Mouse (Mus musculus) heart, embryonic 16.5 days (tissue): ENCODE measurements around the gene 3110082I17Rik. TPM values are rescaled to one million over a fixed set of nuclear protein-coding genes. Genes with fewer than 3 reads are reported as not detected.

Experiments
- ATAC-seq: fragments of 200-750 bp; cut with Nextera tagmentation; replicated peaks from 2 replicates; pipeline ENCODE4 v1.8.0; 2017; ENCODE audit warnings: moderate number of reproducible peaks; ENCODE audit not compliant: insufficient read depth, low FRiP score; ENCODE audit errors: extremely low read depth
- H3K27ac ChIP-seq: fragments of 300-500 bp; sonication (generic); 2 replicates; pipeline ENCODE4 v1.5.1; 2014; ENCODE audit warnings: mild to moderate bottlenecking, low read length, control low read depth, moderate library complexity
- H3K27me3 ChIP-seq: fragments of 300-500 bp; sonication (generic); 2 replicates; pipeline ENCODE4 v1.6.1; 2014; ENCODE audit warnings: low read length, mixed read lengths; ENCODE audit not compliant: control insufficient read depth, insufficient read depth
- H3K36me3 ChIP-seq: fragments of 300-500 bp; sonication (generic); 2 replicates; pipeline ENCODE4 v1.6.1; 2014; ENCODE audit not compliant: control insufficient read depth, insufficient read depth
- H3K4me1 ChIP-seq: fragments of 300-500 bp; sonication (generic); 2 replicates; pipeline ENCODE4 v1.6.1; 2014; ENCODE audit warnings: low read length, mixed read lengths; ENCODE audit not compliant: control insufficient read depth, insufficient read depth
- H3K4me2 ChIP-seq: fragments of 300-500 bp; sonication (generic); 2 replicates; pipeline ENCODE4 v1.6.1; 2014; ENCODE audit warnings: low read depth, mild to moderate bottlenecking, control low read depth, low read length
- H3K4me3 ChIP-seq: fragments of 300-500 bp; sonication (generic); 2 replicates; pipeline ENCODE4 v1.5.1; 2014; ENCODE audit warnings: mild to moderate bottlenecking, control low read depth, low read length
- H3K9ac ChIP-seq: fragments of 300-500 bp; sonication (generic); 2 replicates; pipeline ENCODE4 v1.6.1; 2014; ENCODE audit warnings: low read length, control low read depth
- H3K9me3 ChIP-seq: fragments of 300-500 bp; sonication (generic); replicated peaks from 2 replicates; pipeline ENCODE4 v1.6.1; 2016; ENCODE audit warnings: low read length; ENCODE audit not compliant: control insufficient read depth
- WGBS: fragments of 180-500 bp; shearing (Covaris S2); extraction: QIAGEN DNeasy Blood & Tissue Kit; methylation state at CpG from one replicate; pipeline ENCODE4 v1.1.7; 2014; 5-methylcytosine and 5-hydroxymethylcytosine counted together
- polyA plus RNA-seq: library from polyadenylated mRNA; unstranded; fragments of >200 nt; fragmentation: Nextera tagmentation; extraction: Ambion mirVana; gene quantifications from 2 replicates; pipeline ENCODE4 v1.2.1, GENCODE M21; 2015

3110082I17Rik gene
- polyA plus RNA-seq, 1 experiment from 2014 or later: 17.2 TPM

- Histone ChIP-seq H3K9ac (no peak overlapping the region), H3K27ac (peak overlapping the region; percentile 58), H3K36me3 (no peaks in the 10 kb centered on the region), H3K27me3 (no peaks in the 10 kb centered on the region), H3K4me3 (no peak overlapping the region), H3K9me3 (no peaks in the 10 kb centered on the region), H3K4me1 (peaks cover 15% of the 10 kb centered on the region), H3K4me2 (no peak overlapping the region)
- 72% methylated on average over 7 of the region's 7 CpGs for WGBS
- ATAC-seq: no peak
These were observed 51.8 kb downstream of the 3110082I17Rik start for GRCm38 (mm10) chr5:139408511-139408910.

- peaks cover 15% of the 10 kb centered on the region for H3K4me1 ChIP-seq
- 80% methylated on average over 14 of the region's 14 CpGs for WGBS
- no peak overlapping the region for H3K4me2 ChIP-seq
These were observed 53.0 kb downstream of the 3110082I17Rik start for GRCm38 (mm10) chr5:139407121-139407885.

GRCm38 (mm10) chr5:139405953-139406352 is 54.4 kb downstream of the 3110082I17Rik start:
- Histone ChIP-seq H3K4me1 (peaks cover 15% of the 10 kb centered on the region), H3K9ac (no peak overlapping the region)

More at GRCm38 (mm10) chr5:139407121-139407885, 53.0 kb downstream of the 3110082I17Rik start:
- no peak overlapping the region for H3K4me3 ChIP-seq
- ATAC-seq: no peak
- H3K9me3 ChIP-seq: no peaks in the 10 kb centered on the region
- H3K27ac ChIP-seq: peak overlapping the region; percentile 23; the same call in 1 of the 2 replicates
- no peaks in the 10 kb centered on the region for H3K27me3 ChIP-seq
- H3K9ac ChIP-seq: no peak overlapping the region
- no peaks in the 10 kb centered on the region for H3K36me3 ChIP-seq

GRCm38 (mm10) chr5:139405478-139405877 is 54.8 kb downstream of the 3110082I17Rik start:
- no peak overlapping the region for H3K4me2 ChIP-seq
- H3K36me3 ChIP-seq: no peaks in the 10 kb centered on the region
- H3K27me3 ChIP-seq: no peaks in the 10 kb centered on the region
- ATAC-seq: no peak
- H3K9me3 ChIP-seq: no peaks in the 10 kb centered on the region
- H3K4me1 ChIP-seq: peaks cover 15% of the 10 kb centered on the region
- no peak overlapping the region for H3K9ac ChIP-seq
- H3K4me3 ChIP-seq: no peak overlapping the region
- 67% methylated on average over 7 of the region's 7 CpGs for WGBS
- no peak overlapping the region for H3K27ac ChIP-seq

More at GRCm38 (mm10) chr5:139405953-139406352, 54.4 kb downstream of the 3110082I17Rik start:
- H3K4me2 ChIP-seq: no peak overlapping the region
- H3K27me3 ChIP-seq: no peaks in the 10 kb centered on the region
- no peaks in the 10 kb centered on the region for H3K9me3 ChIP-seq
- WGBS: 52% methylated on average over 3 of the region's 3 CpGs
- no peak overlapping the region for H3K4me3 ChIP-seq
- no peak overlapping the region for H3K27ac ChIP-seq
- no peak for ATAC-seq
- H3K36me3 ChIP-seq: no peaks in the 10 kb centered on the region

GRCm38 (mm10) chr5:139404801-139405401 is 55.4 kb downstream of the 3110082I17Rik start, which contains the start of gene C130050O18Rik:
TSS of gene C130050O18Rik (plus strand) at chr5:139405280.
- 69% methylated on average over 6 of the region's 6 CpGs for WGBS
- Histone ChIP-seq H3K4me1 (peaks cover 15% of the 10 kb centered on the region), H3K9me3 (no peaks in the 10 kb centered on the region), H3K27ac (no peak within 1 kb of the TSS), H3K9ac (no peak within 1 kb of the TSS), H3K4me2 (no peak within 1 kb of the TSS), H3K36me3 (no peaks in the 10 kb centered on the region), H3K4me3 (no peak within 1 kb of the TSS), H3K27me3 (no peaks in the 10 kb centered on the region)
- ATAC-seq: no peak

- no peak overlapping the region for H3K27ac ChIP-seq
- H3K4me1 ChIP-seq: peaks cover 11% of the 10 kb centered on the region
- no peak for ATAC-seq
- no peaks in the 10 kb centered on the region for H3K27me3 ChIP-seq
- no peaks in the 10 kb centered on the region for H3K9me3 ChIP-seq
- WGBS: 83% methylated on average over 8 of the region's 8 CpGs
- H3K9ac ChIP-seq: no peak overlapping the region
- no peak overlapping the region for H3K4me2 ChIP-seq
- H3K36me3 ChIP-seq: no peaks in the 10 kb centered on the region
- no peak overlapping the region for H3K4me3 ChIP-seq
These were observed 56.6 kb downstream of the 3110082I17Rik start for GRCm38 (mm10) chr5:139403692-139404260.

- Histone ChIP-seq H3K4me1 (peaks cover 23% of the 10 kb centered on the region), H3K4me2 (no peak overlapping the region), H3K9me3 (no peaks in the 10 kb centered on the region), H3K9ac (no peak overlapping the region), H3K27ac (no peak overlapping the region), H3K27me3 (no peaks in the 10 kb centered on the region), H3K36me3 (no peaks in the 10 kb centered on the region), H3K4me3 (no peak overlapping the region)
- ATAC-seq: no peak
- WGBS: 91% methylated on average over 2 of the region's 2 CpGs
These were observed 58.2 kb downstream of the 3110082I17Rik start for GRCm38 (mm10) chr5:139402106-139402505.

GRCm38 (mm10) chr5:139399991-139400390 is 60.3 kb downstream of the 3110082I17Rik start:
- ATAC-seq: no peak
- Histone ChIP-seq H3K9me3 (no peaks in the 10 kb centered on the region), H3K4me2 (no peak overlapping the region), H3K27me3 (no peaks in the 10 kb centered on the region), H3K27ac (no peak overlapping the region), H3K4me3 (no peak overlapping the region), H3K36me3 (no peaks in the 10 kb centered on the region), H3K4me1 (peaks cover 19% of the 10 kb centered on the region), H3K9ac (no peak overlapping the region)
- 66% methylated on average over 14 of the region's 14 CpGs for WGBS

- Histone ChIP-seq H3K27me3 (no peaks in the 10 kb centered on the region), H3K9ac (no peak overlapping the region), H3K4me2 (peak overlapping the region; percentile 4; the same call in 1 of the 2 replicates), H3K4me3 (no peak overlapping the region), H3K9me3 (no peaks in the 10 kb centered on the region), H3K4me1 (peaks cover 17% of the 10 kb centered on the region), H3K27ac (no peak overlapping the region), H3K36me3 (peaks cover 3% of the 10 kb centered on the region; the same call in 1 of the 2 replicates)
- 67% methylated on average over 5 of the region's 5 CpGs for WGBS
- no peak for ATAC-seq
These were observed 61.5 kb downstream of the 3110082I17Rik start for GRCm38 (mm10) chr5:139398786-139399185.
